Mouse (Mus musculus): ENCODE data around the gene Fbll1. TPM values are rescaled to one million over a fixed set of nuclear protein-coding genes. Genes with fewer than 3 reads are reported as not detected.
A peak's percentile ranks its signal among the peaks of the same experiment; 100 is the strongest.

Gene Fbll1
- polyA plus RNA-seq, 2 experiments: 0.15 TPM; not detected in 1

- DNase-seq (ENCODE audit: low spot score): peak; percentile 83
- Histone ChIP-seq H3K27ac (replicated peaks; ENCODE audit: low read depth, low read length) (no peak overlapping the region), H3K27me3 (ENCODE audit: control insufficient read depth, insufficient read depth, low read length) (no peaks in the 10 kb centered on the region), H3K4me2 (replicated peaks; ENCODE audit: low read depth, low read length, severe bottlenecking) (peak overlapping the region; percentile 63), H3K9ac (ENCODE audit: low read depth, low read length, severe bottlenecking) (peak overlapping the region; percentile 41; the same call in 1 of the 2 replicates), H3K4me3 (replicated peaks; ENCODE audit: low read length) (peak overlapping the region; percentile 41), H3K9me3 (ENCODE audit: control insufficient read depth, low read length) (no peaks in the 10 kb centered on the region), H3K36me3 (ENCODE audit: control insufficient read depth, insufficient read depth, low read length) (no peaks in the 10 kb centered on the region), H3K4me1 (ENCODE audit: control insufficient read depth, insufficient read depth, low read length) (peaks cover under 1% of the 10 kb centered on the region)
- TF ChIP-seq POLR2A (IDR thresholded peaks at IDR 0.05; ENCODE audit: borderline replicate concordance, extremely low read depth, insufficient read depth, insufficient read length): no peak
- ATAC-seq (ENCODE audit: low FRiP score, low read depth): peak; percentile 84
- WGBS: 17% methylated on average over 28 of the region's 28 CpGs
Measured at GRCm38 (mm10) chr11:35838345-35839338, 40.0 kb upstream of the Fbll1 start.

- TF ChIP-seq POLR2A (IDR thresholded peaks at IDR 0.05; ENCODE audit: borderline replicate concordance, extremely low read depth, insufficient read depth, insufficient read length): no peak
- Histone ChIP-seq H3K27me3 (ENCODE audit: control insufficient read depth, insufficient read depth, low read length) (no peaks in the 10 kb centered on the region), H3K9ac (ENCODE audit: low read depth, low read length, severe bottlenecking) (no peak overlapping the region), H3K27ac (replicated peaks; ENCODE audit: low read depth, low read length) (no peak overlapping the region), H3K4me3 (replicated peaks; ENCODE audit: low read length) (no peak overlapping the region), H3K4me1 (ENCODE audit: control insufficient read depth, insufficient read depth, low read length) (peaks cover 10% of the 10 kb centered on the region), H3K36me3 (ENCODE audit: control insufficient read depth, insufficient read depth, low read length) (peaks cover 8% of the 10 kb centered on the region; the same call in 1 of the 2 replicates), H3K4me2 (replicated peaks; ENCODE audit: low read depth, low read length, severe bottlenecking) (peak overlapping the region; percentile 63), H3K9me3 (ENCODE audit: control insufficient read depth, low read length) (no peaks in the 10 kb centered on the region)
- ATAC-seq (ENCODE audit: low FRiP score, low read depth) (no peak), DNase-seq (ENCODE audit: low spot score) (no peak)
- WGBS: 71% methylated on average over 5 of the region's 5 CpGs
Measured at GRCm38 (mm10) chr11:35837156-35838126, 38.8 kb upstream of the Fbll1 start.

- Histone ChIP-seq H3K9me3 (ENCODE audit: control insufficient read depth, low read length) (no peaks in the 10 kb centered on the region), H3K27ac (replicated peaks; ENCODE audit: low read depth, low read length) (0 out of 2 replicates have a peak within 1 kb of the TSS, but pooled peaks have one; percentile 19), H3K36me3 (ENCODE audit: control insufficient read depth, insufficient read depth, low read length) (peaks cover 35% of the 10 kb centered on the region), H3K4me3 (replicated peaks; ENCODE audit: low read length) (peak within 1 kb of the TSS; percentile 98), H3K9ac (ENCODE audit: low read depth, low read length, severe bottlenecking) (peak within 1 kb of the TSS; percentile 91), H3K4me1 (ENCODE audit: control insufficient read depth, insufficient read depth, low read length) (peaks cover 10% of the 10 kb centered on the region), H3K27me3 (ENCODE audit: control insufficient read depth, insufficient read depth, low read length) (no peaks in the 10 kb centered on the region), H3K4me2 (replicated peaks; ENCODE audit: low read depth, low read length, severe bottlenecking) (peak within 1 kb of the TSS; percentile 65)
- TF ChIP-seq POLR2A (IDR thresholded peaks at IDR 0.05; ENCODE audit: borderline replicate concordance, extremely low read depth, insufficient read depth, insufficient read length): no peak
- 1% methylated on average over 42 of the region's 46 CpGs for WGBS
- DNase-seq (ENCODE audit: low spot score) (peak; percentile 92), ATAC-seq (ENCODE audit: low FRiP score, low read depth) (peak; percentile 77)
Measured at GRCm38 (mm10) chr11:35834022-35834760, 35.5 kb upstream of the Fbll1 start, which contains the start of gene Rars. TSS of gene Rars (minus strand) at chr11:35834506.

GRCm38 (mm10) chr11:35833270-35833669, 34.6 kb upstream of the Fbll1 start:
- Histone ChIP-seq H3K27me3 (ENCODE audit: control insufficient read depth, insufficient read depth, low read length) (no peaks in the 10 kb centered on the region), H3K4me2 (replicated peaks; ENCODE audit: low read depth, low read length, severe bottlenecking) (peak overlapping the region; percentile 65), H3K9me3 (ENCODE audit: control insufficient read depth, low read length) (no peaks in the 10 kb centered on the region), H3K4me3 (replicated peaks; ENCODE audit: low read length) (peak overlapping the region; percentile 98), H3K4me1 (ENCODE audit: control insufficient read depth, insufficient read depth, low read length) (peaks cover 10% of the 10 kb centered on the region), H3K9ac (ENCODE audit: low read depth, low read length, severe bottlenecking) (peak overlapping the region; percentile 91), H3K27ac (replicated peaks; ENCODE audit: low read depth, low read length) (no peak overlapping the region), H3K36me3 (ENCODE audit: control insufficient read depth, insufficient read depth, low read length) (peaks cover 44% of the 10 kb centered on the region)
- no peak for TF ChIP-seq POLR2A (IDR thresholded peaks at IDR 0.05; ENCODE audit: borderline replicate concordance, extremely low read depth, insufficient read depth, insufficient read length)
- 85% methylated on average over 6 of the region's 6 CpGs for WGBS
- no peak for ATAC-seq (ENCODE audit: low FRiP score, low read depth)
- no peak for DNase-seq (ENCODE audit: low spot score)

Data from limb, embryonic 14.5 days (tissue).